Mouse (Mus musculus) CH12.LX (cell line): ENCODE results near the gene Psme1.

ENCODE experiments used
- BHLHE40 ChIP-seq: IDR thresholded peaks from 2 replicates; pipeline ENCODE4 v1.6.1; 2011; ENCODE audit warnings: mild to moderate bottlenecking, low read depth, low read length, improper control_type of control experiment
- CHD1 ChIP-seq: IDR thresholded peaks from 2 replicates; pipeline ENCODE4 v1.6.1; 2012; ENCODE audit warnings: low read depth, low read length, improper control_type of control experiment, inconsistent platforms
- CTCF ChIP-seq, 2 experiments: IDR thresholded peaks in 1 of 2; conservative IDR thresholded peaks in 1 of 2; 2 replicates each; pipeline ENCODE4 v1.5.1; 2011 to 2012; ENCODE audit warnings: low read depth in 2 of 2, low read length in 2 of 2, improper control_type of control experiment in 1 of 2, inconsistent platforms in 1 of 2, mild to moderate bottlenecking in 1 of 2, moderate library complexity in 1 of 2
- EP300 ChIP-seq: IDR thresholded peaks from 2 replicates; pipeline ENCODE4 v1.6.1; 2011; ENCODE audit warnings: low read length, improper control_type of control experiment
- MYC ChIP-seq: IDR thresholded peaks from 2 replicates; pipeline ENCODE4 v1.6.1; 2011; ENCODE audit warnings: low read depth, mild to moderate bottlenecking, improper control_type of control experiment, low read length
- NRF1 ChIP-seq: IDR thresholded peaks from 2 replicates; pipeline ENCODE4 v1.6.1; 2014; ENCODE audit warnings: low read depth, mild to moderate bottlenecking, inconsistent platforms, low read length, improper control_type of control experiment, moderate library complexity
- POLR2A ChIP-seq: IDR thresholded peaks from 2 replicates; pipeline ENCODE4 v1.6.1; 2011; ENCODE audit warnings: low read depth, mild to moderate bottlenecking, improper control_type of control experiment, low read length
- RAD21 ChIP-seq: IDR thresholded peaks from 2 replicates; pipeline ENCODE4 v1.6.1; 2011; ENCODE audit warnings: low read depth, mild to moderate bottlenecking, low read length, improper control_type of control experiment, moderate library complexity
- UBTF ChIP-seq: IDR thresholded peaks from 2 replicates; pipeline ENCODE4 v1.6.1; 2012; ENCODE audit warnings: low read depth, mild to moderate bottlenecking, inconsistent platforms, low read length, improper control_type of control experiment, moderate library complexity
- ZKSCAN1 ChIP-seq: IDR thresholded peaks from 2 replicates; pipeline ENCODE4 v1.6.1; 2012; ENCODE audit warnings: low read depth, inconsistent platforms, low read length, improper control_type of control experiment, borderline replicate concordance

GRCm38 (mm10) chr14:55605743-55606459 lies 28.0 kb downstream of the Psme1 start:
- TF ChIP-seq ZKSCAN1 (no peak), CTCF (conservative IDR thresholded peaks at IDR 0.05 in 1 of 2, IDR thresholded peaks at IDR 0.05 in 1 of 2; ENCODE audit: low read depth in 2 of 2, low read length in 2 of 2) (no peak), NRF1 (no peak), CHD1 (no peak), EP300 (no peak), POLR2A (no peak), BHLHE40 (no peak), RAD21 (no peak), UBTF (no peak), MYC (no peak)
